Mouse (Mus musculus): ENCODE measurements around the gene Slc47a2.

Slc47a2 gene

GRCm38 (mm10) chr11:61355351-61355750, 12.7 kb upstream of the Slc47a2 start:
- TF ChIP-seq GATA4 (IDR thresholded peaks at IDR 0.05; ENCODE audit: insufficient replicate concordance, low read length), result no peak

DNA sequence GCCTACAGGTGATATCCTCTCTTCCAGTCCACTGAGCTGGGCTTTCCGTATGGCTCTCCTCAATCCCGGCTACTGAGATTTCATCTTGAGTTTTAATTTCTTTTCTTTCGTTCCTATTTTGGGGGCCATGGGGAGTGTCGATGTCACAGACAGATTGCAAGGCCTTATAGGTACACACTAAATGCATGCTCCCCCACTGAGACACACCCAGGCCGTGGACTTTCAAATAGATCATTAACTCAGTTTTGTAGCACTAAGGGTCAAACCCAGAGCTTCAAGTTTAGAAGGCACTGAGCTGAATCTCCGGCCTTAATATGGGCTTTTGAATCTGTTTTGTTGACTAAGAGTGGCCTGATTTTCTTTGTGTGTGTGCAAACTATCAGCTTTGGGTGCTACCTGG, 11.7 kb upstream of the Slc47a2 start:
- no peak for TF ChIP-seq GATA4 (IDR thresholded peaks at IDR 0.05; ENCODE audit: insufficient replicate concordance, low read length)

DNA sequence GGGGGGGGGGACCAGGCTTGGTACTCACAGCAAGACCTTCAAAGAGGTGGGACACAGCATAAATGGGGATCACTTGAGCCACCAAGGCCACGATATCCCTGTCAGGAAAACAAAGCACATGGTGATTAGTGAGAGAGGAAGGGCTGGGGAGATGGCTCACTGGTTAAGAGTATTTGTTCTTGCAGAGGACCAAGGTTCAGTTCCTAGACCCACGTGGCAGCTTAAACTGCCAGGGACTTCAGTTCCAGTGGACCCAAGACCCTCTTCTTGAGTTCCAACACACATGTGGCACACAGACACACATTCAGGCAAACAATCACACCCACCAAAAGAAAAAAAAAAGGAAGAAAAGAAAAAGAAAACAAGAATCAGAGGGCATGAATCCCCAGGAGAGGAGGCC, 10.4 kb upstream of the Slc47a2 start:
- no peak for TF ChIP-seq GATA4 (IDR thresholded peaks at IDR 0.05; ENCODE audit: insufficient replicate concordance, low read length)

DNA sequence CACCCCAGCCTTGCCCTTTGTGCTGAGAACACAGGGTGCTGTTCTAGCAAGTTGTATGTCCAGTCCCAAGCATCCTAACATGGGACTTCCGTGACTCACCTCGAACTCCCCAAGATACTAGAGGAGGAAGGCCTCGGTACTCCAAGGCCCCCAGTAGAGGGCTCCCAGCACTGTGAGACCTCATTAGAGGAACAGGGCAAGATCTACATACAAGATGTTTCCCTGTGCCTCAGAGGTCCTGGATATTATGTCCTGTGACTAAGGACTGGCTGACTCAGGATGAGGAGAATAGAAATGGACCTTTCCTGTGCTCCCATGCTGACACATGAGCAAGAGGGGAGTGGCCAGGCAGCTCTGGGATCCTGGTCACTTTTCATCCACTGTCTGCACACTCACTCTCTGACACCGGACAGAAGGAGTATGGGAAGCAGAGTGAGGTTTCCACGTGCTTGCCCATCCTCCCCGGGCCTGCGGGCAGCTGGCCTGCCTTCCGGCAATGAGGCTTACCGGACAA, 9.5 kb upstream of the Slc47a2 start:
- no peak for TF ChIP-seq GATA4 (IDR thresholded peaks at IDR 0.05; ENCODE audit: insufficient replicate concordance, low read length)

GRCm38 (mm10) chr11:61349337-61349736, 6.7 kb upstream of the Slc47a2 start:
- TF ChIP-seq GATA4 (IDR thresholded peaks at IDR 0.05; ENCODE audit: insufficient replicate concordance, low read length), result no peak

GRCm38 (mm10) chr11:61346133-61346532, 3.5 kb upstream of the Slc47a2 start:
- TF ChIP-seq GATA4 (IDR thresholded peaks at IDR 0.05; ENCODE audit: insufficient replicate concordance, low read length), result no peak

- TF ChIP-seq GATA4 (IDR thresholded peaks at IDR 0.05; ENCODE audit: insufficient replicate concordance, low read length), result no peak
These were observed 689 bp downstream of the Slc47a2 start for GRCm38 (mm10) chr11:61341971-61342370.

DNA sequence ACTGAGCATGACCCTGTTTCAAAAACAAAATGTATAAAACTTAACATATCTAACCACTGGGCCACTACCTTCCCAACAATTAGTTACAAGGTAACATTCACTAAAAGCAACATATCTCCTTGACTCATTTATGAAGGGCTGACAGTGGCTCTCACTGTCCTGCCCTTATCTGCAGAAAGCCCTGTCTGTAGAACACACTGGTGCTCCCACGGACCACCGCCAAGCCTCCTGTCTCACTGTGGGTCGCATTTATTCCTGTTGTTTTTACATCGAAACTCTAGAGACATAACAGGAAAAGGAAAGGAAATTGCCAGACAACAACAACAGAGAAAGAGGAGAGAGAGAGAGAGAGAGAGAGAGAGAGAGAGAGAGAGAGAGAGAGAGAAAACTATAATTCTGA, 1.4 kb downstream of the Slc47a2 start:
- no peak for TF ChIP-seq GATA4 (IDR thresholded peaks at IDR 0.05; ENCODE audit: insufficient replicate concordance, low read length)

- no peak for TF ChIP-seq GATA4 (IDR thresholded peaks at IDR 0.05; ENCODE audit: insufficient replicate concordance, low read length)
These were observed 2.3 kb downstream of the Slc47a2 start for GRCm38 (mm10) chr11:61340374-61340773.

GRCm38 (mm10) chr11:61337586-61337985, 5.1 kb downstream of the Slc47a2 start:
- no peak for TF ChIP-seq GATA4 (IDR thresholded peaks at IDR 0.05; ENCODE audit: insufficient replicate concordance, low read length)

DNA sequence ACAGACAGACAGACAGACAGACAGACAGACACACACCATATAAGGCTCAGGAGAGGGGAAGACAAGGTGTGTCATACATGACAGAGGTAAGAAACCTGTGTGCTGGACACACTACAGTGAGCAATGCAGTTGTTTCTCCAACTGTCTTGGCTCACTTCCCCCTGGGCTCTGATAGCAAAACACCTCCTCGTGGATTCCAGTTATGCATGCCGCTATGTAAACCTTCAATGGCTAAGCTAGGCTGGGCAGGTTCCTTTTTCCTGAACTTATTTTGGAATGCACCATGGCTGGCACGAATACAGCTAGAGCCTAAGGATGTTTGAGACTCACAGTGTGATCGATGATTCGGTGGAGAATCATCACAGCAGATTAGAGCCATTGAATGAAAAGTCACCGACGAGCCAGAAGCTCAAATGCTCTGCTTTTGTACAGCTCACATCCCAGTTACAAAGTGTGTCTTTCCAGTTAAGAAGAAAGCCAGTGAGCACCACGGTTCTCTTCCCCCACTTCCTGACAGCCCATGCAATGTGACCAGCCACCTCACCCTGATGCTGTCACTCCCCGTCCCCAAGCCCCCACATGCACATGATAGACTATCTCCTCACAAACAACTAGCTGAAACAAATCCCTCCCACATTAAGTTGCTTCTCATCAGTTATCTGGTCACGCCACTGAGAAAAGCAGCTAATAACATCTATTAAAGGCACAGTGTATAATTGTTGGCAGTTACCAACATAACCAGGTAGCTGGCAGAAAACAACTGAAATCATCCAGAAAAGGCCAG, 21.6 kb downstream of the Slc47a2 start:
- no peak for TF ChIP-seq GATA4 (IDR thresholded peaks at IDR 0.05; ENCODE audit: insufficient replicate concordance, low read length)

GRCm38 (mm10) chr11:61319923-61320567, 22.6 kb downstream of the Slc47a2 start:
- TF ChIP-seq GATA4 (IDR thresholded peaks at IDR 0.05; ENCODE audit: insufficient replicate concordance, low read length), result no peak

DNA sequence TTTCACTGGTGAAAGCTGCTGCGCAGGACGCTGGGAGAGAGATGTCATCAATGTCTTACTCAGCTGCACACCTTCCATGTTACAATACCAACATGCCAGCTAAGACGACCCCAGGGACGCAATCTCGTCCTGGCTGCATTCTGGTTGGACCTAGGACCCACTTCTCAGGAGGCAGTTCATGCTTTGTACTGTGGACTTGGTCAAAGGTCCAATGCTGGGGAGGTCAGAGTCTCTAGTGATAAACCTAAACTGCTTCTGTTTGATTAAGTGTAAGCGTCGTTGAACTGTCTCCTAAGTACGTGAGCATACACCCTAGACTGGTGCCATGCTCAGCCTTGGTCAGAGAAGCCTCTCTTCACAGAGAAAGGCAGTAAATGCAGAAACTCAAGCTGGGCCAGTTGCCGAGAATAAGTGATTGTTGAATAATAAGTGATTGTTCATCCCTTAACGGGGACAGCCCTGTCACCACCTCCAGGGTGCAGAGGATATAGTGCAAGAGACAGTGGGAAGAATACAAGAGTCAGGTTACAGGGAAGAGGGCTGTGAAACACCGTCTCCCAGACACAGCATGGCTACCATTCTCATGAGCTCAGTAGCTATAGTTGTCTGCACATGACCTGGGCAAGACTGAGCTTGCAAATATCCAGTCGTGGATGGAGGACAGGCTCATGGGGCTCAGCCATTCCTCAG, 23.3 kb downstream of the Slc47a2 start:
- TF ChIP-seq GATA4 (IDR thresholded peaks at IDR 0.05; ENCODE audit: insufficient replicate concordance, low read length), result no peak

- TF ChIP-seq GATA4 (IDR thresholded peaks at IDR 0.05; ENCODE audit: insufficient replicate concordance, low read length), result no peak
These were observed 25.8 kb downstream of the Slc47a2 start for GRCm38 (mm10) chr11:61316864-61317263.

DNA sequence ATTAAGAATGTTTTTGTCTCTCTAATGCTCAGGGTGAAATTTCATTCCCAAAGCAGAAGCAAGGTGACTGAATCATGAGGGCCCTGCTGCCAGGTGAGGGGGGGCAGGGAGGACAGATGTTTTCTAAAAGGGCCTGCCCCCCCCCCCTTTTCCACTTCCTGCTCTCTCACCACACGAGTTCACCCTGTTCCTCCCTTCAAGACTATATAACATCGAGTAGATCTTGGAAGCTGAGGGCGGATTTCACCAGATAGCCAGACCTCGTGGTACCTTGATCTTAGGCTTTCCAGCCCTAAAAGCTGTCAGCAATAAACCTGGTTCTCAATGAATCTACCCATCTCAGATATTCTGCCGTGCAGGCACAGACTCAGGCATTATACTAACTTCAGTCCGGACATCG, 32.3 kb downstream of the Slc47a2 start:
- TF ChIP-seq GATA4 (IDR thresholded peaks at IDR 0.05; ENCODE audit: insufficient replicate concordance, low read length), result no peak

GRCm38 (mm10) chr11:61309831-61310230, 32.8 kb downstream of the Slc47a2 start:
- TF ChIP-seq GATA4 (IDR thresholded peaks at IDR 0.05; ENCODE audit: insufficient replicate concordance, low read length), result no peak
